Mouse (Mus musculus): ENCODE measurements at regions not wholly inside any gene's neighbourhood (a gene's known extent, or its start where the extent isn't known, plus 50 kb on each side); places are given as distances from the start of the nearest gene placed in this dataset.

GRCm38 (mm10) chr7:115140286-115140685 is 396.8 kb downstream of the Insc start:
- dilution Hi-C loops (cut with MboI; ENCODE audit: extremely low pct_ligation_motif_present, extremely low pct_unique_long_range_greater_than_20kb, low sequenced_read_pairs) (no loop called here), in situ Hi-C loops (cut with MboI; ENCODE audit: low pct_ligation_motif_present, low pct_unique_long_range_greater_than_20kb, low sequenced_read_pairs) (no loop called here)
- Histone ChIP-seq H3K9ac (ENCODE audit: insufficient read depth, low read depth) (no peak overlapping the region), H3K4me3 (replicated peaks in 1 of 3; ENCODE audit: low read depth in 2 of 3, low read length in 2 of 3, poor library complexity in 1 of 3) (no peak overlapping the region), H3K36me3 (replicated peaks in 1 of 2; ENCODE audit: control insufficient read depth in 1 of 2, insufficient read depth in 1 of 2, low read length in 1 of 2) (no peaks in the 10 kb centered on the region), H3K4me1 (ENCODE audit: control insufficient read depth in 1 of 2, insufficient read depth in 2 of 2) (no peaks in the 10 kb centered on the region), H3K9me3 (replicated peaks; ENCODE audit: low read length) (no peaks in the 10 kb centered on the region), H3K4me2 (ENCODE audit: insufficient read depth, low read depth, poor library complexity, severe bottlenecking) (no peak overlapping the region), H3K27me3 (replicated peaks) (no peaks in the 10 kb centered on the region), H3K79me2 (replicated peaks; ENCODE audit: control insufficient read depth, extremely low read depth, insufficient read depth, poor library complexity, severe bottlenecking) (no peaks in the 10 kb centered on the region), H3K27ac (ENCODE audit: insufficient read depth, low read depth) (no peak overlapping the region)
- no peak for DNase-seq (ENCODE audit: extremely low read depth)
- TF ChIP-seq ZC3H11A (IDR thresholded peaks at IDR 0.05; ENCODE audit: low read depth, low read length) (no peak), MEF2A (IDR thresholded peaks at IDR 0.05; ENCODE audit: borderline replicate concordance, low read depth, low read length) (no peak), EP300 (IDR thresholded peaks at IDR 0.05; ENCODE audit: low read length) (no peak)

GRCm38 (mm10) chr7:115142163-115142562 is 398.7 kb downstream of the Insc start:
- no peaks in the 10 kb centered on the region for H3K4me1 ChIP-seq (ENCODE audit: control insufficient read depth in 1 of 2, insufficient read depth in 2 of 2)
- DNase-seq (ENCODE audit: extremely low read depth) = no peak
- no peak overlapping the region for H3K9ac ChIP-seq (ENCODE audit: insufficient read depth, low read depth)
- no peaks in the 10 kb centered on the region for H3K36me3 ChIP-seq (replicated peaks in 1 of 2; ENCODE audit: control insufficient read depth in 1 of 2, insufficient read depth in 1 of 2, low read length in 1 of 2)
- dilution Hi-C loops (cut with MboI; ENCODE audit: extremely low pct_ligation_motif_present, extremely low pct_unique_long_range_greater_than_20kb, low sequenced_read_pairs) (no loop called here), in situ Hi-C loops (cut with MboI; ENCODE audit: low pct_ligation_motif_present, low pct_unique_long_range_greater_than_20kb, low sequenced_read_pairs) (no loop called here)
- no peak overlapping the region for H3K4me3 ChIP-seq (replicated peaks in 1 of 3; ENCODE audit: low read depth in 2 of 3, low read length in 2 of 3, poor library complexity in 1 of 3)
- no peaks in the 10 kb centered on the region for H3K79me2 ChIP-seq (replicated peaks; ENCODE audit: control insufficient read depth, extremely low read depth, insufficient read depth, poor library complexity, severe bottlenecking)
- no peak overlapping the region for H3K27ac ChIP-seq (ENCODE audit: insufficient read depth, low read depth)
- H3K9me3 ChIP-seq (replicated peaks; ENCODE audit: low read length) = no peaks in the 10 kb centered on the region
- TF ChIP-seq CTCF (conservative IDR thresholded peaks at IDR 0.05 in 1 of 2, IDR thresholded peaks at IDR 0.05 in 1 of 2; ENCODE audit: low read depth in 2 of 2, low read length in 2 of 2) = no peak
- no peak for TF ChIP-seq SMC3 (IDR thresholded peaks at IDR 0.05; ENCODE audit: low read depth, low read length)
- no peak for TF ChIP-seq CHD1 (IDR thresholded peaks at IDR 0.05; ENCODE audit: low read depth, low read length)
- TF ChIP-seq ZKSCAN1 (IDR thresholded peaks at IDR 0.05; ENCODE audit: borderline replicate concordance, low read depth, low read length) = no peak
- TF ChIP-seq BHLHE40 (IDR thresholded peaks at IDR 0.05; ENCODE audit: low read depth, low read length) = no peak
- H3K4me2 ChIP-seq (ENCODE audit: insufficient read depth, low read depth, poor library complexity, severe bottlenecking) = no peak overlapping the region
- no peaks in the 10 kb centered on the region for H3K27me3 ChIP-seq (replicated peaks)

GRCm38 (mm10) chr7:115144947-115145346 is 401.5 kb downstream of the Insc start:
- no peak overlapping the region for H3K4me2 ChIP-seq (ENCODE audit: insufficient read depth, low read depth, poor library complexity, severe bottlenecking)
- no peaks in the 10 kb centered on the region for H3K4me1 ChIP-seq (ENCODE audit: control insufficient read depth in 1 of 2, insufficient read depth in 2 of 2)
- H3K36me3 ChIP-seq (replicated peaks in 1 of 2; ENCODE audit: control insufficient read depth in 1 of 2, insufficient read depth in 1 of 2, low read length in 1 of 2) = no peaks in the 10 kb centered on the region
- H3K4me3 ChIP-seq (replicated peaks in 1 of 3; ENCODE audit: low read depth in 2 of 3, low read length in 2 of 3, poor library complexity in 1 of 3) = no peak overlapping the region
- no peaks in the 10 kb centered on the region for H3K27me3 ChIP-seq (replicated peaks)
- in situ Hi-C loops (cut with MboI; ENCODE audit: low pct_ligation_motif_present, low pct_unique_long_range_greater_than_20kb, low sequenced_read_pairs) = no loop called here
- no peak overlapping the region for H3K9ac ChIP-seq (ENCODE audit: insufficient read depth, low read depth)
- no peaks in the 10 kb centered on the region for H3K79me2 ChIP-seq (replicated peaks; ENCODE audit: control insufficient read depth, extremely low read depth, insufficient read depth, poor library complexity, severe bottlenecking)
- no peaks in the 10 kb centered on the region for H3K9me3 ChIP-seq (replicated peaks; ENCODE audit: low read length)
- H3K27ac ChIP-seq (ENCODE audit: insufficient read depth, low read depth) = no peak overlapping the region
- dilution Hi-C loops (cut with MboI; ENCODE audit: extremely low pct_ligation_motif_present, extremely low pct_unique_long_range_greater_than_20kb, low sequenced_read_pairs) = no loop called here
- TF ChIP-seq EP300 (IDR thresholded peaks at IDR 0.05; ENCODE audit: low read length) (no peak), KAT2A (IDR thresholded peaks at IDR 0.05; ENCODE audit: insufficient replicate concordance, low read length) (no peak), CHD1 (IDR thresholded peaks at IDR 0.05; ENCODE audit: low read depth, low read length) (no peak), ZKSCAN1 (IDR thresholded peaks at IDR 0.05; ENCODE audit: borderline replicate concordance, low read depth, low read length) (no peak), SIN3A (IDR thresholded peaks at IDR 0.05; ENCODE audit: low read length) (no peak), NELFE (IDR thresholded peaks at IDR 0.05; ENCODE audit: low read depth, low read length) (no peak), TCF12 (IDR thresholded peaks at IDR 0.05; ENCODE audit: low read depth, low read length) (no peak)
- no peak for DNase-seq (ENCODE audit: extremely low read depth)

All from CH12.LX (cell line).